Mouse (Mus musculus) lung, postnatal 0 days (tissue): Measurements from ENCODE around the gene Hmx2.

Experiments
- CTCF ChIP-seq: IDR thresholded peaks from 2 replicates; pipeline ENCODE4 v1.5.1; 2016; ENCODE audit warnings: antibody characterized with exemption, mild to moderate bottlenecking
- EP300 ChIP-seq: IDR thresholded peaks from 2 replicates; pipeline ENCODE4 v1.6.1; 2016; ENCODE audit warnings: antibody characterized with exemption, mild to moderate bottlenecking, control low read depth

DNA sequence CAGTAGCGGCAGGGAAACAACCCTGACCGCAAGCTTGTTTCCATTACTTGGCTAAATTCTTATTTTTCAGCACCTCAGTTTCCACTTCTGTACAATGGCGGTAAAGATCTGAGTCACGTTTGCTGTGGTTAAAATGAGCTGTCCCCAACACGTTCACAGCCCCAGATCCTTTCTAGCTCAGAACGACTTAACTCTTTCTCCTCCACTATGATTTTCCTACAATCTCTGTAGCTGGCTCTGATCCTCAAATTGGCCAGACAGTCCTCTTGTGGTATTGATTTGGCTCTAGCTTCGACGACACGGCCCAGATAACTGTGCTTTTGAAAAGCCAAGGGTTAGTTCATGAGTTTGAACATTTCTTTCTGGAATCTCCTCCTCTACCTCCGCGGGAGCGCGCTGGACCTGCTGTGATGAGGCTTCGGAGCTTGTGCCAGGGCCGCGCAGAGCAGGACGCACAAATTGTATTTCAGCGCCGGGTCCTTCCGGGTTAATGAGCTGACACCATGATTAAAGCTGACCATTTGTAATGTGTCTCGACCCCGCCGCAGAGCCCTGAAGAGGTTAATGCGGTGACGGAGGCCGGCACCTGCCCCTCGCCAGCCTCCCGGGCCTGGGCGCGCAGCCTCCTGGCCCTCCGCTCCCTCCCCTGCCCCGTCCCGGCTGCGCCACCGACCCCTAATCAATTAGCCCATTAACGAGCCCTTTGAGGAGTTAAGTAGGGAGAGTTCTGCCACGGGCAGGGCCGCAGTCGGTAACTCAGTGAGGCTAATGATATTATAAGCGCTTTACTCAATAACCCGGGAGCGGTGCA lies 3.6 kb downstream of the Hmx2 start:
- TF ChIP-seq CTCF = no peak
- no peak for TF ChIP-seq EP300
